Mouse (Mus musculus) myocyte (in vitro differentiated cells): ENCODE data around the gene Slain1.

Experiments used
- MAX ChIP-seq: IDR thresholded peaks from one replicate; pipeline ENCODE4 v1.6.1; 2011; ENCODE audit warnings: low read depth, mild to moderate bottlenecking, control low read depth
- POLR2A ChIP-seq: IDR thresholded peaks from one replicate; pipeline ENCODE4 v1.6.1; 2011; ENCODE audit warnings: low read depth, mild to moderate bottlenecking, control low read depth, moderate library complexity; ENCODE audit not compliant: insufficient read length

GRCm38 (mm10) chr14:103651106-103651505 lies 1.1 kb downstream of the Slain1 start:
- TF ChIP-seq MAX = no peak
- TF ChIP-seq POLR2A = no peak
